Mouse (Mus musculus) brain, embryonic 14.5 days (tissue): ENCODE data around the gene Itga11.

ENCODE experiments used
- CTCF ChIP-seq: fragments of 200-500 bp; IDR thresholded peaks from 2 replicates; pipeline ENCODE4 v1.5.1; 2012; ENCODE audit warnings: inconsistent platforms, mild to moderate bottlenecking, moderate library complexity, borderline replicate concordance; ENCODE audit not compliant: insufficient read depth, insufficient read length; ENCODE audit errors: extremely low read depth
- POLR2A ChIP-seq: fragments of 200-500 bp; IDR thresholded peaks from 2 replicates; pipeline ENCODE4 v1.6.1; 2012; ENCODE audit warnings: mild to moderate bottlenecking, inconsistent platforms, borderline replicate concordance; ENCODE audit not compliant: poor library complexity, insufficient read depth, insufficient read length, severe bottlenecking; ENCODE audit errors: extremely low read depth

DNA sequence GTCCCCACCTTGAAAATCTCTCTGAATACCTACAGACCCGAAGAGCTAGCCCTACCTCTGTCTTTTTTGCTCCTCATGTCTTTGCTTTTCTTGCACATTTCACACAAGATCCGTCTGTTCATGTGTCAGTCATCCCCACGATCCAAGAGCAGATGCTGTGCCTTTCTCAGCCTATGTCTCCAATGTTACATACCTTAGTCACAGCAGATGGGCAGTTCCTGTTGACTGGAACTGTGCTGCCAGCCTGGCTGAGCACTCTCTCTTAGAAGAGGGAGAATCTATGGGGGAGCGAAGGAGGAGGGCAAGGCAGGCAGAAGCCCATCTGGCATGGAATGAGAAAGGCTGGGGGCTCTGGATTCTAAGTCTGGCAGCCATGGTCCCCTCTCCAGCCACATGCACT lies 87.7 kb downstream of the Itga11 start:
- TF ChIP-seq POLR2A (no peak), CTCF (no peak)
